Mouse (Mus musculus) intestine, embryonic 15.5 days (tissue): ENCODE data around the gene Pin1. TPM values are rescaled to one million over a fixed set of nuclear protein-coding genes. Genes with fewer than 3 reads are reported as not detected.
"Not testable (repeated sequence)": the region's sequence is repeated elsewhere in the genome, so short reads cannot be mapped to it uniquely, and the experiment has no call there.

Experiments used
- ATAC-seq: fragments of 200-750 bp; cut with Nextera tagmentation; 2 replicates; pipeline ENCODE4 v1.8.0; 2017; ENCODE audit warnings: moderate TSS enrichment, moderate library complexity
- H3K27ac ChIP-seq: fragments of 300-500 bp; sonication (generic); 2 replicates; pipeline ENCODE4 v1.5.1; 2015; ENCODE audit warnings: mild to moderate bottlenecking, inconsistent platforms
- H3K27me3 ChIP-seq: fragments of 300-500 bp; sonication (generic); replicated peaks from 2 replicates; pipeline ENCODE4 v1.6.1; 2015; ENCODE audit warnings: inconsistent platforms
- H3K36me3 ChIP-seq: fragments of 300-500 bp; sonication (generic); 2 replicates; pipeline ENCODE4 v1.6.1; 2015; ENCODE audit warnings: inconsistent platforms
- H3K4me1 ChIP-seq: fragments of 300-500 bp; sonication (generic); replicated peaks from 2 replicates; pipeline ENCODE4 v1.6.1; 2015; ENCODE audit warnings: inconsistent platforms
- H3K4me2 ChIP-seq: fragments of 300-500 bp; sonication (generic); replicated peaks from 2 replicates; pipeline ENCODE4 v1.6.1; 2015; ENCODE audit warnings: mild to moderate bottlenecking, inconsistent platforms
- H3K4me3 ChIP-seq: fragments of 300-500 bp; sonication (generic); replicated peaks from 2 replicates; pipeline ENCODE4 v1.5.1; 2015; ENCODE audit warnings: inconsistent platforms
- H3K9ac ChIP-seq: fragments of 300-500 bp; sonication (generic); 2 replicates; pipeline ENCODE4 v1.6.1; 2015; ENCODE audit warnings: inconsistent platforms
- H3K9me3 ChIP-seq: fragments of 300-500 bp; sonication (generic); 2 replicates; pipeline ENCODE4 v1.6.1; 2016; ENCODE audit warnings: inconsistent platforms
- WGBS: fragments of 180-500 bp; shearing (Covaris S2); methylation state at CpG from one replicate; pipeline ENCODE4 v1.1.7; 2015; 5-methylcytosine and 5-hydroxymethylcytosine counted together
- polyA plus RNA-seq: library from polyadenylated mRNA; unstranded; fragments of >200 nt; fragmentation: Nextera tagmentation; extraction: Ambion mirVana; gene quantifications from 2 replicates; pipeline ENCODE4 v1.2.1, GENCODE M21; 2015

The Pin1 gene
- 44.1 and 46.8 TPM in 2 replicates for polyA plus RNA-seq

- Histone ChIP-seq H3K27me3 (no peaks in the 10 kb centered on the region), H3K9ac (peak within 1 kb of the TSS; percentile 83), H3K27ac (no peak within 1 kb of the TSS), H3K9me3 (no peaks in the 10 kb centered on the region), H3K4me3 (peak within 1 kb of the TSS; percentile 73), H3K4me2 (peak within 1 kb of the TSS; percentile 74), H3K4me1 (peaks cover 19% of the 10 kb centered on the region), H3K36me3 (peaks cover 13% of the 10 kb centered on the region; the same call in 1 of the 2 replicates)
- peak; percentile 100 for ATAC-seq
- WGBS: under 1% methylated on average over 45 of the region's 45 CpGs
Measured at GRCm38 (mm10) chr9:20651602-20652259, at the start of gene Pin1. Gene Pin1, plus strand, starts transcription at chr9:20652095.

- ATAC-seq: no peak
- no peaks in the 10 kb centered on the region for H3K9me3 ChIP-seq
- H3K9ac ChIP-seq: no peak overlapping the region
- H3K4me1 ChIP-seq: no peaks in the 10 kb centered on the region
- no peak overlapping the region for H3K4me3 ChIP-seq
- WGBS: 93% methylated on average over 1 of the region's 1 CpGs
- no peak overlapping the region for H3K27ac ChIP-seq
- H3K4me2 ChIP-seq: peak overlapping the region; percentile 71; the same call in 1 of the 2 replicates
- H3K36me3 ChIP-seq: no peaks in the 10 kb centered on the region; the same call in 1 of the 2 replicates
- no peaks in the 10 kb centered on the region for H3K27me3 ChIP-seq
Measured at GRCm38 (mm10) chr9:20606269-20606668, 45.6 kb upstream of the Pin1 start.

GRCm38 (mm10) chr9:20607100-20607974, 44.6 kb upstream of the Pin1 start:
- Histone ChIP-seq H3K27me3 (no peaks in the 10 kb centered on the region), H3K9me3 (no peaks in the 10 kb centered on the region), H3K9ac (peak overlapping the region; percentile 83), H3K36me3 (no peaks in the 10 kb centered on the region; the same call in 1 of the 2 replicates), H3K4me2 (peak overlapping the region; percentile 71), H3K27ac (peak overlapping the region; percentile 97), H3K4me1 (no peaks in the 10 kb centered on the region), H3K4me3 (peak overlapping the region; percentile 74)
- peak; percentile 94 for ATAC-seq
- under 1% methylated on average over 57 of the region's 57 CpGs for WGBS

- H3K27me3 ChIP-seq: no peaks in the 10 kb centered on the region
- H3K4me2 ChIP-seq: no peak overlapping the region
- no peaks in the 10 kb centered on the region for H3K9me3 ChIP-seq
- no peaks in the 10 kb centered on the region for H3K4me1 ChIP-seq
- H3K9ac ChIP-seq: no peak overlapping the region
- H3K36me3 ChIP-seq: no peaks in the 10 kb centered on the region; the same call in 1 of the 2 replicates
- no peak overlapping the region for H3K27ac ChIP-seq
- ATAC-seq: no peak
- 84% methylated on average over 5 of the region's 5 CpGs for WGBS
- no peak overlapping the region for H3K4me3 ChIP-seq
Measured at GRCm38 (mm10) chr9:20609831-20610464, 41.9 kb upstream of the Pin1 start.

- Histone ChIP-seq H3K36me3 (no peaks in the 10 kb centered on the region; the same call in 1 of the 2 replicates), H3K4me1 (no peaks in the 10 kb centered on the region), H3K4me3 (no peak overlapping the region), H3K27me3 (no peaks in the 10 kb centered on the region), H3K4me2 (no peak overlapping the region), H3K27ac (no peak overlapping the region), H3K9ac (no peak overlapping the region), H3K9me3 (no peaks in the 10 kb centered on the region)
- WGBS: 70% methylated on average over 5 of the region's 5 CpGs
- 0 out of 2 replicates have a peak, but pooled peaks have one; percentile 25 for ATAC-seq
Measured at GRCm38 (mm10) chr9:20611976-20612375, 39.9 kb upstream of the Pin1 start.

- no peaks in the 10 kb centered on the region for H3K9me3 ChIP-seq
- no peak for ATAC-seq
- no peak overlapping the region for H3K27ac ChIP-seq
- no peaks in the 10 kb centered on the region for H3K36me3 ChIP-seq
- no peaks in the 10 kb centered on the region for H3K27me3 ChIP-seq
- WGBS: 85% methylated on average over 2 of the region's 2 CpGs
- H3K4me3 ChIP-seq: no peak overlapping the region
- no peak overlapping the region for H3K9ac ChIP-seq
- H3K4me1 ChIP-seq: no peaks in the 10 kb centered on the region
- no peak overlapping the region for H3K4me2 ChIP-seq
Measured at GRCm38 (mm10) chr9:20616685-20617084, 35.2 kb upstream of the Pin1 start.

- no peak overlapping the region for H3K4me2 ChIP-seq
- H3K36me3 ChIP-seq: no peaks in the 10 kb centered on the region
- no peak overlapping the region for H3K9ac ChIP-seq
- H3K27ac ChIP-seq: no peak overlapping the region
- no peaks in the 10 kb centered on the region for H3K4me1 ChIP-seq
- 91% methylated on average over 2 of the region's 2 CpGs for WGBS
- no peaks in the 10 kb centered on the region for H3K27me3 ChIP-seq
- no peak for ATAC-seq
- no peak overlapping the region for H3K4me3 ChIP-seq
- H3K9me3 ChIP-seq: no peaks in the 10 kb centered on the region
Measured at GRCm38 (mm10) chr9:20631332-20631731, 20.6 kb upstream of the Pin1 start.

- WGBS: 94% methylated on average over 8 of the region's 8 CpGs
- not testable (repeated sequence) for H3K4me3 ChIP-seq, H3K27me3 ChIP-seq, ATAC-seq, H3K9ac ChIP-seq, H3K4me2 ChIP-seq, H3K9me3 ChIP-seq, H3K4me1 ChIP-seq, H3K27ac ChIP-seq
- H3K36me3 ChIP-seq: peaks cover 12% of the 10 kb centered on the region; the same call in 1 of the 2 replicates
Measured at GRCm38 (mm10) chr9:20635676-20636075, 16.2 kb upstream of the Pin1 start.

- ATAC-seq: peak; percentile 40; the same call in 1 of the 2 replicates
- peaks cover 12% of the 10 kb centered on the region; the same call in 1 of the 2 replicates for H3K36me3 ChIP-seq
- no peak overlapping the region for H3K4me3 ChIP-seq
- no peak overlapping the region for H3K4me2 ChIP-seq
- H3K27ac ChIP-seq: no peak overlapping the region
- H3K4me1 ChIP-seq: peaks cover 1% of the 10 kb centered on the region; the same call in 1 of the 2 replicates
- no peaks in the 10 kb centered on the region for H3K27me3 ChIP-seq
- H3K9ac ChIP-seq: no peak overlapping the region
- 82% methylated on average over 3 of the region's 3 CpGs for WGBS
- no peaks in the 10 kb centered on the region for H3K9me3 ChIP-seq
Measured at GRCm38 (mm10) chr9:20636256-20636655, 15.6 kb upstream of the Pin1 start.

GRCm38 (mm10) chr9:20636790-20637189, 15.1 kb upstream of the Pin1 start:
- no peak overlapping the region for H3K27ac ChIP-seq
- H3K4me2 ChIP-seq: no peak overlapping the region
- H3K4me1 ChIP-seq: peaks cover 5% of the 10 kb centered on the region; the same call in 1 of the 2 replicates
- no peaks in the 10 kb centered on the region for H3K27me3 ChIP-seq
- no peaks in the 10 kb centered on the region for H3K9me3 ChIP-seq
- no peak overlapping the region for H3K4me3 ChIP-seq
- 81% methylated on average over 2 of the region's 2 CpGs for WGBS
- no peak overlapping the region for H3K9ac ChIP-seq
- peaks cover 12% of the 10 kb centered on the region; the same call in 1 of the 2 replicates for H3K36me3 ChIP-seq
- ATAC-seq: no peak

- ATAC-seq: no peak
- 93% methylated on average over 19 of the region's 19 CpGs for WGBS
- no peak overlapping the region for H3K4me3 ChIP-seq
Measured at GRCm38 (mm10) chr9:20638552-20638951, 13.3 kb upstream of the Pin1 start.

GRCm38 (mm10) chr9:20639486-20639885, 12.4 kb upstream of the Pin1 start:
- H3K4me3 ChIP-seq: no peak overlapping the region
- H3K4me1 ChIP-seq: peaks cover 8% of the 10 kb centered on the region; the same call in 1 of the 2 replicates
- no peaks in the 10 kb centered on the region for H3K27me3 ChIP-seq
- H3K9ac ChIP-seq: no peak overlapping the region
- H3K9me3 ChIP-seq: no peaks in the 10 kb centered on the region
- 93% methylated on average over 4 of the region's 4 CpGs for WGBS
- no peak overlapping the region for H3K27ac ChIP-seq
- peaks cover 12% of the 10 kb centered on the region; the same call in 1 of the 2 replicates for H3K36me3 ChIP-seq
- ATAC-seq: no peak
- no peak overlapping the region for H3K4me2 ChIP-seq

More at GRCm38 (mm10) chr9:20638552-20638951, 13.3 kb upstream of the Pin1 start:
- H3K4me2 ChIP-seq: no peak overlapping the region
- H3K36me3 ChIP-seq: peaks cover 12% of the 10 kb centered on the region; the same call in 1 of the 2 replicates
- peaks cover 5% of the 10 kb centered on the region; the same call in 1 of the 2 replicates for H3K4me1 ChIP-seq
- no peak overlapping the region for H3K9ac ChIP-seq
- H3K27ac ChIP-seq: no peak overlapping the region
- H3K27me3 ChIP-seq: no peaks in the 10 kb centered on the region
- H3K9me3 ChIP-seq: no peaks in the 10 kb centered on the region
